Mouse (Mus musculus): ENCODE measurements around the gene Zfp945. TPM values are rescaled to one million over a fixed set of nuclear protein-coding genes. Genes with fewer than 3 reads are reported as not detected.

The Zfp945 gene
- polyA plus RNA-seq (2015; fragmentation: Illumina TruSeq; extraction: RNeasy Lipid Tissue Mini Kit (QIAGEN cat#74804); ENCODE audit: low read depth, low replicate concordance), result 13.6 TPM

GRCm38 (mm10) chr17:22866845-22867481 lies at the start of gene Zfp945:
TSS of gene Zfp945 (minus strand) at chr17:22867134.

Other genes starting within 250 kb of the Zfp945 start
- not detected for gene Vmn2r113, start 75.8 kb upstream of the Zfp945 start, polyA plus RNA-seq (2015; fragmentation: Illumina TruSeq; extraction: RNeasy Lipid Tissue Mini Kit (QIAGEN cat#74804); ENCODE audit: low read depth, low replicate concordance)
- gene Vmn2r-ps130, start 194.0 kb upstream of the Zfp945 start, polyA plus RNA-seq (2015; fragmentation: Illumina TruSeq; extraction: RNeasy Lipid Tissue Mini Kit (QIAGEN cat#74804); ENCODE audit: low read depth, low replicate concordance), result not detected

Measured in brain, adult 10 weeks (tissue).